Mouse (Mus musculus): ENCODE results near the gene Nat9.

DNA sequence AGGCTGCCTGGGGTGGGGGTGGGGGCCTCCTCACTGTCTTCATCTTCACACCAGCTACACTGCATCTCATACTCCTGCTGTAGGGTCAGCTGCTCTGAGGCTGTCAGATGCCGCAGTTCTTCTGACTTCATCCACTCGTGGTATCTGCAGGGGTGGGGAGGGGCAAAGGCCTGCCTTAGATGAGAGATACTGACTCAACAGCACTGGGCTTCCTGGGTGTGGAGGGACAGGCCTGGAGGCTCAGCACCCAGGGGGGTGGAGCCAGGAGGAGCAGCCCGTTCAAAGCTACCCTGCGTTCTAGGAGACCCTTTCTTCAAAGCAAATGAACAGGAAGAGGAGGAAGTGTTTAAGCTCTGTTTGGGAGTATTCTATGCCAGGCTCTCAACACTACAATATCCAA is 2.7 kb downstream of the Nat9 start:
- TF ChIP-seq CTCF (IDR thresholded peaks at IDR 0.05; ENCODE audit: low read depth) (no peak), EP300 (IDR thresholded peaks at IDR 0.05; ENCODE audit: low read depth) (no peak)
